Mouse (Mus musculus) bone marrow macrophage, adult 2 months (primary cell): ENCODE data around the gene Itsn1. TPM values are rescaled to one million over a fixed set of nuclear protein-coding genes. Genes with fewer than 3 reads are reported as not detected.

Experiments used
- H3K27ac ChIP-seq: 2 replicates; pipeline ENCODE4 v1.5.1; 2012; ENCODE audit warnings: low read depth, low read length; ENCODE audit not compliant: insufficient read depth
- H3K4me1 ChIP-seq: 2 replicates; pipeline ENCODE4 v1.6.1; 2012; ENCODE audit warnings: low read length; ENCODE audit not compliant: control insufficient read depth, insufficient read depth
- H3K4me3 ChIP-seq: 2 replicates; pipeline ENCODE4 v1.5.1; 2012; ENCODE audit warnings: mild to moderate bottlenecking, low read length, moderate library complexity; ENCODE audit not compliant: insufficient read depth
- CTCF ChIP-seq: IDR thresholded peaks from 2 replicates; pipeline ENCODE4 v1.5.1; 2012; ENCODE audit warnings: low read depth, mild to moderate bottlenecking, low read length, moderate library complexity
- POLR2A ChIP-seq: IDR thresholded peaks from 2 replicates; pipeline ENCODE4 v1.6.1; 2012; ENCODE audit warnings: mild to moderate bottlenecking, low read depth, low read length, borderline replicate concordance
- polyA plus RNA-seq: library from polyadenylated mRNA; stranded (reverse); fragments of >200 nt; gene quantifications from 2 replicates; pipeline ENCODE4 v1.2.4, GENCODE M21; 2012; ENCODE audit not compliant: missing spikeins, insufficient read depth, insufficient read length

Gene Itsn1
- polyA plus RNA-seq, 1 experiment = 130 TPM

- TF ChIP-seq POLR2A (no peak), CTCF (no peak)
- peaks cover 27% of the 10 kb centered on the region for H3K4me1 ChIP-seq
- no peak overlapping the region for H3K27ac ChIP-seq
- no peak overlapping the region for H3K4me3 ChIP-seq
These were observed 57.3 kb downstream of the Itsn1 start for GRCm38 (mm10) chr16:91786425-91786824.

DNA sequence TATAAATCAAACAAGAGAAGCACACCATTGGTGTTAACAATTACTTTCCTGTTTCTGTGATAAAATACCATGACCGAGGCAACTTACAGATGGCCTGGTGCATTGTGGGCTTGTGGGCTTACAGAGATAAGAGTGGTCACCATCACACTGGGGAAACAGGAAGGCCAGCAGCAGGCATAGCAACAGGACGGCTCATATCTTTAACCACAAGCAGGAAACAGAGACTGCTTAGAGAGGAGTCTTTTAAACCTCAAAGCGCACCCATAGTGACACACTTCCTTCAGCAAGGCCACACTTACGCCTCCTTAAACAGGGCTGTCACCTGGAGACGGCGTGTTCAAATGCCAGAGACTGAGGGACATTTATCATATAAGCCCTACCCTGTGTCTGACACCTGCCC, 60.6 kb downstream of the Itsn1 start:
- peak overlapping the region; percentile 44 for H3K27ac ChIP-seq

DNA sequence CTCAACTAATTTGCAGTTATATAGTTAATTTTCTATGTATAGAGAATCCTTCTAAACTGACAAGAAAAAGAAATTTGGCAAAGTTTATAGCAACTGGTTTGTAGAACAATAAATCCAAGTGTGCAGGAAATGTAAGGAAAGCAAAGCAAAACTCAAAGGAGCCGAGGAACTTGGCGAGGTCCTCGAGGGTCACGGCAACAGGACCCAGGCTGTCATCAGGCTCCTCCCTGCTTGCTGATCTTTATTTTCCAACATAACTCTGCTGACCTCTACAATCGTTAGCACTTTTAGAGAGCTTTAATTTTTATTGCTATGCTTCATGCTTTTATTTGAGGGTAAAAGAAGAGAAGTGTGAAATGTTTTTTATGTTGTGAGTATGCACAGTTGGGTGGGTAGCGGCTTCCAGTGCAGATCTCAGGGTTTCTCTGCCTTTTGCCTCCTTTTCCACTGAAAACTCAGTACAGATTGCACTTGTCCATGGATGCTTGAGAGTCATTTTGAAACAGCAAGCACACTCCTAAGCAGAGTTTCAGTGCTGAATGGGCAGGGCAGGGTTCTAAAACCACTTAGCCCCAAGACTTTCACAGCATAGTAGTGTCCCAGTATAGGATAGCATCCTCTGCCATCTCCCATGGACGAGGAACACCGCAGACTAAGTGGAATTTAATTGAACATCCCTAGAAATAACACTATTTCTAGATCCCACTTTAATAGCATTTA, 63.6 kb downstream of the Itsn1 start:
- H3K27ac ChIP-seq = no peak overlapping the region

More for the DNA sequence above, 60.6 kb downstream of the Itsn1 start:
- peaks cover 48% of the 10 kb centered on the region for H3K4me1 ChIP-seq
- TF ChIP-seq CTCF (no peak), POLR2A (no peak)
- H3K4me3 ChIP-seq = no peak overlapping the region

GRCm38 (mm10) chr16:91793507-91794278, 64.6 kb downstream of the Itsn1 start:
- H3K4me3 ChIP-seq = peak overlapping the region; percentile 8; the same call in 1 of the 2 replicates
- peak overlapping the region; percentile 68 for H3K27ac ChIP-seq
- peaks cover 43% of the 10 kb centered on the region for H3K4me1 ChIP-seq
- TF ChIP-seq CTCF = no peak
- no peak for TF ChIP-seq POLR2A

More for the DNA sequence above, 63.6 kb downstream of the Itsn1 start:
- peaks cover 45% of the 10 kb centered on the region for H3K4me1 ChIP-seq
- H3K4me3 ChIP-seq = no peak overlapping the region
- TF ChIP-seq CTCF (no peak), POLR2A (no peak)

DNA sequence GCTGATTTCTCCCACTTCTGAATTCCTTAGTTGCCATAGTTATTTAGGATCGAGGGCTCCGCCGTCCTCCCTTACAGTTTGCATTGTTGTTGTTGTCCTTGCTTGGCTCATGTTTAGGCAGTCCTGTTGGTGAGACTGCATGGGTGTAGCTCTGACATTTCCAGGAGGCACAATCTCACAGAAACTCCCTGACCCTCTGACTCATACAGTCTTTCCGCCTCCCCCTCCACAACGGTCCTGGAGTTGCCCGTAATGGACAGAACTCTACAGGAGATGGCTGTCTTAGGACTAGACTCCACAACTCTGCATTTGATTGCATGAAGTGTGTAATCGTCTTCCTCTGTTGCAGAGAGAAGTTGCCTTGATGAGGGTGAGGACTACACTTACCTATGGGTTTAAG, 65.2 kb downstream of the Itsn1 start:
- TF ChIP-seq POLR2A (no peak), CTCF (no peak)
- no peak overlapping the region for H3K27ac ChIP-seq
- H3K4me1 ChIP-seq = peaks cover 38% of the 10 kb centered on the region
- no peak overlapping the region for H3K4me3 ChIP-seq

GRCm38 (mm10) chr16:91795044-91795443, 66.0 kb downstream of the Itsn1 start:
- H3K4me3 ChIP-seq = no peak overlapping the region
- TF ChIP-seq POLR2A = no peak
- no peak for TF ChIP-seq CTCF
- peaks cover 32% of the 10 kb centered on the region for H3K4me1 ChIP-seq
- H3K27ac ChIP-seq = no peak overlapping the region

DNA sequence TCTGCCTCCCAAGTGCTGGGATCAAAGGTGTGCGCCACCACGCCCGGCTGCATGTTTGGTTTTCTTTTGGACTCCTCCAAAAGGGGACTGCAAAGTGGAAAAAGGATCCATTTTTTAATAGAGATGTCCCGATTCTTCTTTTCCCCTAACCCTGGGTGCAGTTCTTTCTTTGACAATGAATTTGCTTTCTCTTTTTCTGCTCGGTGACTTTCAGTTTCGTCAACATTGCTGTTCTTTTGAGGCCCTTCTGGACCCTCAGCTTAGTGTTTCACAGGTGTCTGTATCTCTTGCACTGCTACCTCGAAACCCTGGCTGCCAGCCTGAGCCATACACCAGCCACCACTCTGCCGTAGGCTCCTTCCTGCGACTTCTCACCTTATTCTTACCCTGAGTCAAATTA, 66.5 kb downstream of the Itsn1 start:
- H3K27ac ChIP-seq = no peak overlapping the region
- peaks cover 26% of the 10 kb centered on the region for H3K4me1 ChIP-seq
- H3K4me3 ChIP-seq = no peak overlapping the region
- TF ChIP-seq POLR2A (no peak), CTCF (no peak)

DNA sequence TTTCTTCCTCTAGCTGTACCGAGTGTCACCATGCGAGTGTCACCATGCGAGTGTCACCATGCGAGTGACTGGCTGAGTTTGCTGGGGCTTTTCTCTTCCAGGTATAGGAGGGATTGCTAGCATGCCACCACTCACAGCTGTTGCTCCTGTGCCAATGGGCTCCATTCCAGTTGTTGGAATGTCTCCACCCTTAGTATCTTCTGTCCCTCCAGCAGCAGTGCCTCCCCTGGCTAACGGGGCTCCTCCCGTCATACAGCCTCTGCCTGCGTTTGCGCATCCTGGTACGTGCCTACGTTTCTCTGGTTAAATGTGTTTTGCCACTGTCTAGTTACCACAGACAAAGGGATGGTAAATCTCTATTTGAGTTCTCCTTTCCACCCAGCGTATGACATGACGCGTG, 72.3 kb downstream of the Itsn1 start:
- no peak overlapping the region for H3K4me3 ChIP-seq
- TF ChIP-seq POLR2A (no peak), CTCF (no peak)
- H3K4me1 ChIP-seq = no peaks in the 10 kb centered on the region
- no peak overlapping the region for H3K27ac ChIP-seq

- Histone ChIP-seq H3K4me1 (no peaks in the 10 kb centered on the region), H3K27ac (no peak overlapping the region), H3K4me3 (no peak overlapping the region)
- TF ChIP-seq CTCF (no peak), POLR2A (no peak)
These were observed 73.5 kb downstream of the Itsn1 start for GRCm38 (mm10) chr16:91802461-91803062.

DNA sequence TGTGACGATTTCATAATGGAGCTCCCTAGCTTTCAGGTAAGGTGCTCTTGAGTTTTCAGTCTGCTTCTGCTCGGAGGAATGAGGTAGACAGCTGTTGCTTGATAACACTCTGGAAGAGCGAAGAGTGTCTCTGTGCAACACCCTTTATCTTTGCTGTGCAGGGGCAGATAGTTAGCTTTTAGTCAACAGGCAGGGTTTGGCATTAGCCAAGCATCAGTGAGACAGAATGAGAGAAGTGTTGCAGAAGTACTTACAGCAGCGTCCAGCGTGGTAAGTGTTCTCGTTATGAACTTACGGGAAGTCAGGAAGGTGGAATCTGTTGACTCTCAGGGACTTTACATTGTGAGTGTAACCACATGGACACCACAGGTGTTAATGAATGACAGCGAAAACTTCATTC, 75.3 kb downstream of the Itsn1 start:
- Histone ChIP-seq H3K4me3 (no peak overlapping the region), H3K27ac (no peak overlapping the region), H3K4me1 (no peaks in the 10 kb centered on the region)
- TF ChIP-seq POLR2A (no peak), CTCF (no peak)
